Mouse (Mus musculus): Measurements from ENCODE around the gene Dnm2. TPM values are rescaled to one million over a fixed set of nuclear protein-coding genes. Genes with fewer than 3 reads are reported as not detected.

The Dnm2 gene
- total RNA-seq, 2 experiments from 2014 or later = 58.0 to 69.6 TPM

DNA sequence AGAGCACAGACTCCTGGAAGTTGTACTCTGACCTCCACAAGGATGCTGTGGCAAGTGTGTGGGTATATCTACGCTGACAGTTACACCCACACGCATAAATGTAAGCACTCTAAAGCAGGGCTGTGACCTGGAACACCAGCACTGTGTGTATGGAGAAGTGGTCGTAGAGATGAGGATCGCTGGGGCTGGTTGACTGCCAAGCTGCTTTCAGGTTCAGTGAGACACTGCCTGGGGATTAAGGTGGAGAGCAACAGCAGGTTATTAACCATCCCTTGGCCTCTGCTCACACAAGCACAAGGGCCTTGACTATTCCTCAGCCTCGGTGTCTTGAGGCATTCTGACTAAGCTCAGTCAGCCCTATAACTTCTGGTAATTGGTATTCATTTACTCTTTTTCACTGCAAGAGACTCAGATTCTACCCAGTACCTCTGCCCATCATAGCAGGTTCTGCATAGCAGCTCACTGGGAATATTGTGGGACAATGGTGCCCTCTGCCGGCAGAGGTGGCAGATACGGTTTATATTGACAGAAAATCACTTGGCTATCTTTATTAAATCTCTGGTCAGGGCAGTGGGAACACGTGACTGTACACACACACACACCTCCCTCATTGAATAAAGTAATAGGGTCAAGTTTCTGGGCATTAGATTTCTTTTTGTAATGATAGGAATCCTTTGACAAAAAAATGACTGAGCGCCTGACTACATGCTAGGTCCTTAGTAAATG lies 15.0 kb upstream of the Dnm2 start:
- TF ChIP-seq CTCF (conservative IDR thresholded peaks at IDR 0.05) = peak; percentile 91
- H3K4me3 ChIP-seq = no peak overlapping the region
- H3K27ac ChIP-seq = peak overlapping the region; percentile 52; the same call in 1 of the 2 replicates
- peak; percentile 83 to 93 for DNase-seq (ENCODE audit: low spot score in 2 of 2)

GRCm38 (mm10) chr9:21411669-21412550 lies 12.8 kb upstream of the Dnm2 start, which contains the start of gene Qtrt1:
Gene Qtrt1, plus strand, starts transcription at chr9:21411837.
- no peak for TF ChIP-seq CTCF (conservative IDR thresholded peaks at IDR 0.05)
- Histone ChIP-seq H3K4me3 (peak within 1 kb of the TSS; percentile 58), H3K27ac (peak within 1 kb of the TSS; percentile 88)
- DNase-seq (ENCODE audit: low spot score in 2 of 2) = peak; percentile 81 to 89

DNA sequence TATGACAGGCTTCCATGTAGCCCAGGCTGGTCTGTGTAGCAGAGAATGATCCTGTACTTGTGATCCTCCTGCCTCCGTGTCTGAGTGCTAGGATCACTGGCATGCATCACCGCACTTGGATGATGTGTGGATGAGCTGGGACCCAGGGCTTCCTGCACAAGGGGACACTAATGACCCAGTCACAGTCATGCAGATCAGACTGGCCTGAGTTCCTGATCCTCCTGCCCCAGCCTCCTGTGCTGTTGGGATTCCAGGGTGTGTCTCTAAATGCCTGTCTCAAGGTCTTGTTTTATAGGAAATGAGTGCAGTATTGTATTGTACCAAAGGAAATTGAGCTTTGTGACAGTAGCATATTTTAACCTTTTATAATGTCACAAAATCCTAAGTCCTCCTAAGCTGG lies 6.8 kb upstream of the Dnm2 start:
- H3K27ac ChIP-seq = no peak overlapping the region
- no peak for DNase-seq (ENCODE audit: low spot score in 2 of 2)
- no peak overlapping the region for H3K4me3 ChIP-seq
- TF ChIP-seq CTCF (conservative IDR thresholded peaks at IDR 0.05) = no peak

DNA sequence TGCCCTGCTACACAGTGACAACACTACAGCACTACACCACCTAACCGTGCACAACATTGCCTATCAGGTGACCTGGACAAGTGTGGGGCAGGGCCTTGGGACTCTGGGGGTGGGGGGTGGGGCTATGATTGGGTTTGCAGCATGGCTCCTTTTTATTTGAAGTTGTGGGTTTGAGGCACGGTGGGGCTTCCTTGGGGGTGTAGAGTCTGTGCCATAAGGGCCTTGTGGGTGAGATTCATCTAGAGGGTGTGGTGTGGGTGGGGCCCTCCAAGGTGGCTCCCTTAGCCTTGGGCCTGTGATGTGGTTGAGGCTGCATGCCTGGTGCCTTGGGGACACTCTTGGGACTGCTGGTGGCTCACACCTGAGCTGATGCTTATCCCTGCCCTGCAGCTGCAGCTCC lies 5.1 kb upstream of the Dnm2 start:
- DNase-seq (ENCODE audit: low spot score in 2 of 2) = no peak
- Histone ChIP-seq H3K4me3 (no peak overlapping the region), H3K27ac (no peak overlapping the region)
- no peak for TF ChIP-seq CTCF (conservative IDR thresholded peaks at IDR 0.05)

- no peak for TF ChIP-seq CTCF (conservative IDR thresholded peaks at IDR 0.05)
- Histone ChIP-seq H3K4me3 (peak overlapping the region; percentile 100), H3K27ac (peak overlapping the region; percentile 95)
- DNase-seq (ENCODE audit: low spot score in 2 of 2) = no peak
These were observed 843 bp downstream of the Dnm2 start for GRCm38 (mm10) chr9:21425556-21425945.

- Histone ChIP-seq H3K4me3 (peak overlapping the region; percentile 100), H3K27ac (peak overlapping the region; percentile 95)
- no peak for DNase-seq (ENCODE audit: low spot score in 2 of 2)
- no peak for TF ChIP-seq CTCF (conservative IDR thresholded peaks at IDR 0.05)
These were observed 1.3 kb downstream of the Dnm2 start for GRCm38 (mm10) chr9:21426013-21426412.

DNA sequence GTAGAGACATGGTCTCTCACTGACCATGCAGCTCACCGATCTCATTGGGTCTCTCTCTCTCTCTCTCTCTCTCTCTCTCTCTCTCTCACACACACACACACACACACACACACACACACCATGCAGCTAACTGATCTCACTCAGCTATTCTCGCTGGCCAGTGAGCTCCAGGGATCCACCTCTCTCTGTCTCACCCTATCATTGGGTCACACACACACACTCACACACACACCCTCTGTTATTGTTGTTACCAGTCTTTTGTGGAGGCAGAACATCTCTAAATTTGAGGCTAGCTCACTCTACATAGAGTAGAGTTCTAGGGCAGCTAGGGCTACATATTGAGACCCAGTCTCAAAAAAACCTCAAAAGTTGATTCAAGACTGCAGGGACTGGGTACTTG lies 1.8 kb downstream of the Dnm2 start:
- TF ChIP-seq CTCF (conservative IDR thresholded peaks at IDR 0.05) = no peak
- no peak overlapping the region for H3K27ac ChIP-seq

DNA sequence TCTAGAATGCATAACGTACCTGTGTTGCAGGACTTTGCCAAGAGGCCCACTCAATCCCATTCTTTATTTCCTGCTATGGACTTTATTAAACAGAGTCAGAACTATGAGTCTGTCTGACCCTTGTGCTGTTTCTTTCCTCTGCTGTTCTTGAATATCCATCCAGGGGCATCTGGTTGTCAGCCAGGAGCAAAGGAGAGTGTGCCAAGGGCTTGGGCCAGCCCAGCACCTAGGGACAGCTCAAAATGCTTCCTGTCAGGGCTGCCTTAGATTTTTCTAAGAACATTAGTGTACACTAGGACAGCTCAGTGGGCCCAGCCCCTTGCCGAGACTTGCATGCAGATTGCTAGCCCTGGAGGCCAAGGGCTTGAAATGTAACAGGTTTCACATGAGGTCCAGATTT lies 3.1 kb downstream of the Dnm2 start:
- TF ChIP-seq CTCF (conservative IDR thresholded peaks at IDR 0.05) = no peak
- H3K4me3 ChIP-seq = 0 out of 2 replicates have a peak overlapping the region, but pooled peaks have one; percentile 5
- H3K27ac ChIP-seq = peak overlapping the region; percentile 40; the same call in 1 of the 2 replicates

More for the DNA sequence above, 1.8 kb downstream of the Dnm2 start:
- DNase-seq (ENCODE audit: low spot score in 2 of 2) = no peak
- H3K4me3 ChIP-seq = peak overlapping the region; percentile 100; the same call in 1 of the 2 replicates

DNA sequence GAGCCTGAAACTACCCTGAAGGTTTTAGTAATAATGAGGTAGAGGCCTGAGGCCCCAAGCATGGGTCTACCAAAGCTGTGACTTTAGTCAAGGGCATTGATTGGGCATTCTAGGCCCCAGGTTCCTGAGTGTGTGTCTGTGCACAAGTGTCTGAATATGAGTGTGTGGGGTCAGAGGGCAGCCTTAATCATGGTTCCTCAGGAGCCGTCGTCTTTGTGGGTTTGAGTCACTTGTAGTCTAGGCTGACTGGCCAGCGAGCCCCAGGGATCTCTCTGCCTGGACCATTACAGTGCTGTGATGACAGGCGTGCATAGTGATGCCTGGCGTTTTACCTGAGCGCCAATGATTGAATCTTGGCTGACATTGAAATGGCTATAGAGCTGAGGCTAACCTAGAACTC lies 3.5 kb downstream of the Dnm2 start:
- no peak for DNase-seq (ENCODE audit: low spot score in 2 of 2)
- Histone ChIP-seq H3K4me3 (no peak overlapping the region), H3K27ac (peak overlapping the region; percentile 40; the same call in 1 of the 2 replicates)
- no peak for TF ChIP-seq CTCF (conservative IDR thresholded peaks at IDR 0.05)

More for the DNA sequence above, 3.1 kb downstream of the Dnm2 start:
- no peak for DNase-seq (ENCODE audit: low spot score in 2 of 2)

DNA sequence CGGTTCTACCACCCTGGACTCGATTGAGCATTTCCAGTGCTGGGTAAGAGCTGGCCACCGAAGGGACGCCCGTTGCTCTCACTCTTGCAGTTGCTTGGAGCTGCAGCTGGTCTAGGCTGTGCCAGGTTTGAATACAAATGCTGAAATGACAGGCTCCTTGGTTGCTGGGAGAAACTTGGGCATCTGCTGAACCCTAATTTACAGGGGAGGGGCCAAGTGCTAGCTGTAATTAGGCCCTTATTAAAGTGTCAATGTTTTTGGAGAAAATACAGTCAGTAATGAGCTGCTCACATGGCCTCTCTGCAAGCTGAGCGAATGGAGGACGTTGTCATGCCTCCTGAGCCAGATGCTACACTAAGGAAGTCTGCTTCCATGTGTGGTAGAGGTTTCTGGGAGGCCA lies 6.0 kb downstream of the Dnm2 start:
- H3K4me3 ChIP-seq = no peak overlapping the region
- DNase-seq (ENCODE audit: low spot score in 2 of 2) = peak; percentile 23 to 55
- no peak for TF ChIP-seq CTCF (conservative IDR thresholded peaks at IDR 0.05)
- H3K27ac ChIP-seq = peak overlapping the region; percentile 37

DNA sequence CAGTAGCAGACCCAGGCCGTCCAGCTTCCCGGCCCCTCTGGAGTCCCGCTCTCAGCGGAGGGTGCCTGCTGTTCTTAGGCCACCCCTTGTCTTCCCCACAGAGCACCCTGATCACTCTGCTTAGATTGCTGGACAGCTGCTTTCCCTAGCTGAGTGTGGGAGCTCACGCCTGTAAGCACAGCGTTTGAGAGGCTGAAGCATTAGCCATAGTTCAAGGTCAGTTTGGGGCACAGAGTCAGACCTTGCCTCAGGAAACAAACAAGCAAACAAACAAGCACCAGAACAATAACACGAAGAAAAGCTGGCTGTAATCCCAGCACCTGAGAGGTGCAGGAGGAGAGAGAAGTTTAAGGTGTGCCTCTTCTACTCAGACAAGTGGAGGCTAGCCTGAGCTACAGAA lies 7.4 kb downstream of the Dnm2 start:
- no peak for TF ChIP-seq CTCF (conservative IDR thresholded peaks at IDR 0.05)
- no peak for DNase-seq (ENCODE audit: low spot score in 2 of 2)
- H3K4me3 ChIP-seq = no peak overlapping the region
- peak overlapping the region; percentile 15; the same call in 1 of the 2 replicates for H3K27ac ChIP-seq

DNA sequence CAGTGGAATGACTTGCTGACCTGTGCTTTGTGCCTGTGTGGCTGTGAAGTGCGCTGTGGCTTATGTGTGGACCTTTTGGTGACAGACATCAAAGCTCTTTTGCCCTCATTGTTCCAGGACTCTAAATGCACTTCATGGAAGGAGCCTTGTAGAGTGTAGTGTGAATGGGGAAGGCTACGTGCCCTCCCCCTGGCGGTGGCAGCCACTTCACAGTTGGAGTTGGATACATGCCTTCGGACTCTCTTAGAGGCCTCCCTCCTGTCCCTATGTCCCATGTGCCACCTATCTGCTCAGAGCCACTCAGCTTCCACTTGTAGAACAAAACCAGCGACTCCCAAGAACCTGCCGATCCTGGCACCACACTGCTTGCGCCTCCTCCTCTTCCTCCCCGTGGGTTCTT lies 9.1 kb downstream of the Dnm2 start:
- DNase-seq (ENCODE audit: low spot score in 2 of 2) = no peak
- Histone ChIP-seq H3K4me3 (no peak overlapping the region), H3K27ac (peak overlapping the region; percentile 59; the same call in 1 of the 2 replicates)
- peak; percentile 58 for TF ChIP-seq CTCF (conservative IDR thresholded peaks at IDR 0.05)

GRCm38 (mm10) chr9:21434410-21434809 lies 9.7 kb downstream of the Dnm2 start:
- Histone ChIP-seq H3K27ac (peak overlapping the region; percentile 33; the same call in 1 of the 2 replicates), H3K4me3 (no peak overlapping the region)
- DNase-seq (ENCODE audit: low spot score in 2 of 2) = no peak
- no peak for TF ChIP-seq CTCF (conservative IDR thresholded peaks at IDR 0.05)

All from layer of hippocampus, adult 2 months (tissue).